Mouse (Mus musculus): ENCODE measurements around the gene Llcfc1. TPM values are rescaled to one million over a fixed set of nuclear protein-coding genes. Genes with fewer than 3 reads are reported as not detected.

Llcfc1 gene
- total RNA-seq, 1 experiment from 2014 or later, result not detected

- ATAC-seq (replicated peaks; ENCODE audit: insufficient number of reproducible peaks, low FRiP score, low TSS enrichment, poor library complexity, severe bottlenecking), result no peak
These were observed 8.0 kb downstream of the Llcfc1 start for GRCm38 (mm10) chr6:41692200-41692599.

- no peak for ATAC-seq (replicated peaks; ENCODE audit: insufficient number of reproducible peaks, low FRiP score, low TSS enrichment, poor library complexity, severe bottlenecking)
These were observed 10.2 kb downstream of the Llcfc1 start for GRCm38 (mm10) chr6:41694407-41694806.

DNA sequence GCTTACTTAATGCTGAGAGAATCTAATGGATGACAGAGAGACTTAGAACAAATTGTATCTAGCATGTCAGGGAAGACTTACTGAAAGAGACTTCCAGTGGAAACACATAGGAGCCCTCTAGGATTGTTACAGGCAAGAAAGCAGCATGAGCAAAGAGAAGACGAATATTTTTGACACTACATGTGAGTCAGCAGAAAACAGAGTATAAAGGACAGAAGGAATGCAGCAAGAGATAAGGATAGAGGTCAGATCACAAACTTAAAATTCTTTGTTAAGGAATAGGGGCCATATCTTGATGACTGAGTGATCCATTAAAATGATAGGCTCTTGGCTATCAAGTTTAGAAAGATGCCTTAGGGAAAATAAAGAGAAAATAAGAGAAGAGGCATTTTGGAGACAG lies 17.0 kb downstream of the Llcfc1 start:
- no peak for ATAC-seq (replicated peaks; ENCODE audit: insufficient number of reproducible peaks, low FRiP score, low TSS enrichment, poor library complexity, severe bottlenecking)

DNA sequence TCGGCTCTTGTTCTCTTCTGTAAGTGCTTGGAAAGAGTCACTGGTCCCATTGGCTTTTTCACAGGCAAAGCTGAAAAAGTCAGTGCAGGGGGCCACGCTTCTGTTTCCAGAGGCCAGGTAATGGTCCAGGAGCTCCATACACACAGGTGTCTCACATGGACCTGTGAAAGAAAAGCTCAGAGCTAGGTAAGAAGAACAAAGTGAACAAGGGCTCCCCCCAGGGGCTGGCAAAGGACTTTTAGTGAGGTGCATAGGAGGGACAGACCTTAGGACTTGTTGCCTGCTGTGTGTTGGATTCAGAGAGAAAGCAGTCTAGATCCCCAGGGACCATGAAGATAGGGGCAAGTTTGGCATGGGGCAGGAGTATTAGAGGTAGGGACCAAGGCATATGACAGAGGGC lies 18.7 kb downstream of the Llcfc1 start:
- ATAC-seq (replicated peaks; ENCODE audit: insufficient number of reproducible peaks, low FRiP score, low TSS enrichment, poor library complexity, severe bottlenecking), result no peak

DNA sequence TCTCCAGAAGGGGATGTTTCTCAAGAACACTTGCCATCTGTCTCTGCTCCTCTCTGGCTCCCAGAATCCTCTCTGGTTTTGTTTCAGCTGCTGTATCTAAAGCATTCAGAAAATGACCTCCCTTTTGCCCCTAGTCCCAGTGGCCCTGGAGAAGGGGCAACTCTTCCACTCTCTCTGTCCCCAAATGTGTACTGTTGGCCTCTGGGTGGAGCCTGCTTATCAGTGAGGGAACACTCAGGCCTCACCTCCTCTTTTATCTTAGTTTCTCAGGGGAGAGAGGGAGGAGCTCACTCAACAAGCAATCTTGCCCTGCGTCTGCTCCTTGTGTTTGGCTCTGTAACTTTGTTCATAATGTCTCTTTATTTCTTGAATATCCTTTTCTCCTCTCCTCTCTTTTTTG lies 19.9 kb downstream of the Llcfc1 start, which contains the start of gene Kel:
Gene Kel, minus strand, starts transcription at position 217 of the 400 bp plus-strand sequence.
- ATAC-seq (replicated peaks; ENCODE audit: insufficient number of reproducible peaks, low FRiP score, low TSS enrichment, poor library complexity, severe bottlenecking), result no peak

GRCm38 (mm10) chr6:41706275-41706674 lies 22.0 kb downstream of the Llcfc1 start:
- no peak for ATAC-seq (replicated peaks; ENCODE audit: insufficient number of reproducible peaks, low FRiP score, low TSS enrichment, poor library complexity, severe bottlenecking)

GRCm38 (mm10) chr6:41710281-41710680 lies 26.1 kb downstream of the Llcfc1 start:
- ATAC-seq (replicated peaks; ENCODE audit: insufficient number of reproducible peaks, low FRiP score, low TSS enrichment, poor library complexity, severe bottlenecking), result no peak

DNA sequence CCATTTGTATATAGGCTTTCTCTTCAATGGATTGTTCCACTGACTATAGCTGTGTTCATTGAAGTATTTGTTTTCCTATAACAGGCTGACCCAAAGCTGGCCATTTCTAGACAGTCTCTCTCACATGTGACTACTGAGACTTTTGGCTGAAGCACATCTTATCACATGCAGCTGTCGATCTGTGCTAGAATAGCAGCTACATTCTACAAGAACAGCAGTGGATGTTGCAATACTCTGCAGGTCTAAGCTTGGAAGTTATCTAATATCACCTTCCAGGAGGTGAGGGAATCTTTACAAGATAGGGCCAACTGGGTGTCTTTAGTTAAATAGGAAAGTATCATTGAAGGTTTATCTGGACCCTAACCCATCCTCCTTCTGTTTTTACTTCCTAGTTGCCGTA lies 37.2 kb downstream of the Llcfc1 start:
- ATAC-seq (replicated peaks; ENCODE audit: insufficient number of reproducible peaks, low FRiP score, low TSS enrichment, poor library complexity, severe bottlenecking), result no peak

GRCm38 (mm10) chr6:41727989-41728609 lies 43.9 kb downstream of the Llcfc1 start:
- ATAC-seq (replicated peaks; ENCODE audit: insufficient number of reproducible peaks, low FRiP score, low TSS enrichment, poor library complexity, severe bottlenecking), result no peak

- no peak for ATAC-seq (replicated peaks; ENCODE audit: insufficient number of reproducible peaks, low FRiP score, low TSS enrichment, poor library complexity, severe bottlenecking)
These were observed 50.7 kb downstream of the Llcfc1 start for GRCm38 (mm10) chr6:41734719-41735470.

Other genes with a start within 250 kb of the Llcfc1 start
- gene Gm10334, start 238.3 kb upstream of the Llcfc1 start, total RNA-seq (2017), result not detected in 3 replicates
- not detected in 3 replicates for gene Prss1, start 225.5 kb upstream of the Llcfc1 start, total RNA-seq (2017)
- gene Prss2, start 162.6 kb upstream of the Llcfc1 start, total RNA-seq (2017), result not detected in 3 replicates
- 1.6 to 4.7 TPM (median 2.0 TPM) in 3 replicates for gene Ephb6, start 78.9 kb upstream of the Llcfc1 start, total RNA-seq (2017)
- not detected in 3 replicates for gene Trpv6, start 48.0 kb upstream of the Llcfc1 start, total RNA-seq (2017)
- gene Trpv5, start 3.7 kb upstream of the Llcfc1 start, total RNA-seq (2017), result not detected in 3 replicates
- 0.39 TPM in 1 of 3 replicates, not detected in the others for gene Kel, start 19.9 kb downstream of the Llcfc1 start, total RNA-seq (2017)
- gene Olfr459, start 90.7 kb downstream of the Llcfc1 start, total RNA-seq (2017), result not detected in 3 replicates
- gene Pip, start 163.1 kb downstream of the Llcfc1 start, total RNA-seq (2017), result not detected in 3 replicates
- gene Sval2, start 168.6 kb downstream of the Llcfc1 start, total RNA-seq (2017), result not detected in 3 replicates